Mouse (Mus musculus): ENCODE measurements around the gene Ncs1. TPM values are rescaled to one million over a fixed set of nuclear protein-coding genes. Genes with fewer than 3 reads are reported as not detected.

Gene Ncs1
- polyA plus RNA-seq, 1 experiment, result 3.5 TPM

- Histone ChIP-seq H3K4me1 (ENCODE audit: control insufficient read depth, insufficient read depth, low read length) (no peaks in the 10 kb centered on the region), H3K27ac (ENCODE audit: insufficient read depth, low read depth, low read length) (no peak overlapping the region), H3K36me3 (ENCODE audit: control insufficient read depth, insufficient read depth, low read length) (no peaks in the 10 kb centered on the region; the same call in 1 of the 2 replicates), H3K27me3 (replicated peaks; ENCODE audit: control insufficient read depth, insufficient read depth, low read length) (no peaks in the 10 kb centered on the region), H3K4me3 (ENCODE audit: insufficient read depth, low read depth, low read length) (no peak overlapping the region)
- 83% methylated on average over 3 of the region's 3 CpGs for WGBS
- DNase-seq, result no peak
- no peak for TF ChIP-seq POLR2A (IDR thresholded peaks at IDR 0.05; ENCODE audit: low read depth, low read length)
- TF ChIP-seq CTCF (conservative IDR thresholded peaks at IDR 0.05; ENCODE audit: insufficient read depth, insufficient read length, low read depth, low read length), result no peak
Observed at GRCm38 (mm10) chr2:31218611-31219010, 27.0 kb upstream of the Ncs1 start.

DNA sequence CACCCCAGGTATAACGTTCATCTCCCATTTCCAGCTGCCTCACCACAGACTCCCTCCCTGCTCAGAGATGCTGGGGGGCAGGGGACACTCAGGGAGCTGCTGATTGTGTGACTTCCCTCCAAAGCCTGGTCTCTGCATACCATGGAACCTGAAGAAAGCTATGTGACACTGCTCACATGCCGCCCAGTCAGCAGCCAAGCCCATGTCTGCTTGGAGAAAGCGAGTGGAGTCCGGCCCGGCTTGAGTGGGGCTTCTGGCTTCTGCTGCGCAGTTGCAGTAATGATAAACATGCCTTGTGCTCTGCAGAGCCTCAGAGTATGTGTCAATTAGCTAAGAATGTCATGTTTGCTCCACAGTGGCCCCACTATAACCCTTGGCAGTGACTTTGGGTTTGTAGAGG lies 26.2 kb upstream of the Ncs1 start:
- Histone ChIP-seq H3K4me3 (ENCODE audit: insufficient read depth, low read depth, low read length) (no peak overlapping the region), H3K4me1 (ENCODE audit: control insufficient read depth, insufficient read depth, low read length) (no peaks in the 10 kb centered on the region), H3K36me3 (ENCODE audit: control insufficient read depth, insufficient read depth, low read length) (no peaks in the 10 kb centered on the region; the same call in 1 of the 2 replicates), H3K27ac (ENCODE audit: insufficient read depth, low read depth, low read length) (no peak overlapping the region), H3K27me3 (replicated peaks; ENCODE audit: control insufficient read depth, insufficient read depth, low read length) (no peaks in the 10 kb centered on the region)
- no peak for DNase-seq
- WGBS, result 85% methylated on average over 6 of the region's 6 CpGs
- no peak for TF ChIP-seq POLR2A (IDR thresholded peaks at IDR 0.05; ENCODE audit: low read depth, low read length)
- no peak for TF ChIP-seq CTCF (conservative IDR thresholded peaks at IDR 0.05; ENCODE audit: insufficient read depth, insufficient read length, low read depth, low read length)

DNA sequence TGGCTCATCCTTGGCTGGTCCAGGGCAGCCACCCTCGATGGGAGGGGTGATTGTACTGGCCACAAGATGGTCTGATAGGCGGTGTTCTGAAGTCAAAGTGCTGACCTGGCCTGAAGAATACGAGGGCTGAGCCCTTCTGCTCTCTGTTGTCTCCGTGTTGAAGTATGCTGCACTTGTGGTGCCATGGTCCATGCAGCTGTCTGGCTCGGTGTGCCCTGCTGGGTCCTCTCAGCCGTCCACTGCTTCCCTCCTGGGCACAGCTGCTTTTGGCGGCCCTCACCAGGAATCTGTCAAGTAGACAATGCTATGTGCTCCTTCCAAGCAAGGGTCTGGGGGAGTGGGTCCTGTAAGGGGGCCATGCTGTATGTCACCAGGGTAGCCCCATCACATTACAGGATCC lies 24.8 kb upstream of the Ncs1 start:
- no peak overlapping the region for H3K27ac ChIP-seq (ENCODE audit: insufficient read depth, low read depth, low read length)
- no peak for TF ChIP-seq CTCF (conservative IDR thresholded peaks at IDR 0.05; ENCODE audit: insufficient read depth, insufficient read length, low read depth, low read length)
- no peak for TF ChIP-seq POLR2A (IDR thresholded peaks at IDR 0.05; ENCODE audit: low read depth, low read length)
- H3K4me1 ChIP-seq (ENCODE audit: control insufficient read depth, insufficient read depth, low read length), result no peaks in the 10 kb centered on the region
- DNase-seq, result no peak
- WGBS, result 52% methylated on average over 7 of the region's 7 CpGs
- no peak overlapping the region for H3K4me3 ChIP-seq (ENCODE audit: insufficient read depth, low read depth, low read length)
- no peaks in the 10 kb centered on the region for H3K36me3 ChIP-seq (ENCODE audit: control insufficient read depth, insufficient read depth, low read length)
- H3K27me3 ChIP-seq (replicated peaks; ENCODE audit: control insufficient read depth, insufficient read depth, low read length), result no peaks in the 10 kb centered on the region

DNA sequence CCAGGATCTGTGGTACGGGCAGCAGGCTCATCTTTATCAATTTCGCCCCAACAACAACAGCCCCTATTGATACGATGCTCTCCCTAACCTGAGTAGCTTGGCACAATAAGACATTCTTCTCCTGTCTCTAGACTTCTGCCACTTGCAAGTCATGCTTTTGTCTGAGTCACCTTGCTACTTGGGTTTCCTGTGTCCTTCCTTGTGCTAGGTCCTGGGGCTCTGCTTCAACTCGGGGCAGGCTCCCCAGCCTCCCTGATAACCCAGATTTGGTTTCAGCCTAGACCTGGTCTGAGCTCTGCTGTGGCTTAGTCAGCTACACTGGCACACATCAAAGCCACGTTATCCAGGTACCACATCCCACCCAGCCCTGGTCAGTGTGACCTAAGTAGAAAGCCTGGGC lies 24.0 kb upstream of the Ncs1 start:
- Histone ChIP-seq H3K4me3 (ENCODE audit: insufficient read depth, low read depth, low read length) (no peak overlapping the region), H3K27me3 (replicated peaks; ENCODE audit: control insufficient read depth, insufficient read depth, low read length) (no peaks in the 10 kb centered on the region), H3K4me1 (ENCODE audit: control insufficient read depth, insufficient read depth, low read length) (no peaks in the 10 kb centered on the region), H3K27ac (ENCODE audit: insufficient read depth, low read depth, low read length) (no peak overlapping the region), H3K36me3 (ENCODE audit: control insufficient read depth, insufficient read depth, low read length) (no peaks in the 10 kb centered on the region)
- DNase-seq, result no peak
- 70% methylated on average over 5 of the region's 5 CpGs for WGBS
- TF ChIP-seq CTCF (conservative IDR thresholded peaks at IDR 0.05; ENCODE audit: insufficient read depth, insufficient read length, low read depth, low read length) (no peak), POLR2A (IDR thresholded peaks at IDR 0.05; ENCODE audit: low read depth, low read length) (no peak)

- Histone ChIP-seq H3K27ac (ENCODE audit: insufficient read depth, low read depth, low read length) (no peak overlapping the region), H3K4me1 (ENCODE audit: control insufficient read depth, insufficient read depth, low read length) (no peaks in the 10 kb centered on the region), H3K36me3 (ENCODE audit: control insufficient read depth, insufficient read depth, low read length) (no peaks in the 10 kb centered on the region), H3K4me3 (ENCODE audit: insufficient read depth, low read depth, low read length) (no peak overlapping the region), H3K27me3 (replicated peaks; ENCODE audit: control insufficient read depth, insufficient read depth, low read length) (no peaks in the 10 kb centered on the region)
- TF ChIP-seq POLR2A (IDR thresholded peaks at IDR 0.05; ENCODE audit: low read depth, low read length) (no peak), CTCF (conservative IDR thresholded peaks at IDR 0.05; ENCODE audit: insufficient read depth, insufficient read length, low read depth, low read length) (0 out of 2 replicates have a peak, but pooled peaks have one; percentile 7)
- 50% methylated on average over 1 of the region's 1 CpGs for WGBS
- DNase-seq, result peak; percentile 19
Observed at GRCm38 (mm10) chr2:31228768-31229311, 16.8 kb upstream of the Ncs1 start.

DNA sequence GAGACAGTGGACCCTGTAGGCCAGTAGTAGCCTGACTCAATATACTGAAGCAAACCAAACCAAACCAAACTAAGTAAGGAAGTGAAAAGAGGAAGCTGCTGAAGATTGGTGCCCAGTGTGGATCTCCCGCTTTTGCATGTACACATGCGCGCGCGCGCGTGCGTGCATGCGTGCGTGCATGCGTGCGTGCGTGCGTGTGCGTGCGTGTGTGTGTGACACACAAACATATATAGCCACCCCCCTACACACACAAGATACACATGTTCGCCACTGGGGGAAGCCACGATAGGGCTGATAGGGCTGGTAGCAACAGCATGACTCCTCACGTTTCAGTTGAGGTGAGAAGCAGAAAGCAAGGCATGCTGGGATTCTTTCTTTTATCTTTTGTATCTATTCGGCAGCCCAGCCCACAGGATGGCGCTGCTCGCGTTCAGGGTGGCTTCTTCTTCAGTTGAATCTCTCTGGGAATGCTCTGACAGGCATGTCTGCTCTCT lies 6.4 kb upstream of the Ncs1 start:
- H3K4me1 ChIP-seq (ENCODE audit: control insufficient read depth, insufficient read depth, low read length), result no peaks in the 10 kb centered on the region
- TF ChIP-seq POLR2A (IDR thresholded peaks at IDR 0.05; ENCODE audit: low read depth, low read length) (no peak), CTCF (conservative IDR thresholded peaks at IDR 0.05; ENCODE audit: insufficient read depth, insufficient read length, low read depth, low read length) (peak; percentile 52; the same call in 1 of the 2 replicates)
- H3K36me3 ChIP-seq (ENCODE audit: control insufficient read depth, insufficient read depth, low read length), result no peaks in the 10 kb centered on the region
- peak overlapping the region; percentile 16; the same call in 1 of the 2 replicates for H3K4me3 ChIP-seq (ENCODE audit: insufficient read depth, low read depth, low read length)
- H3K27ac ChIP-seq (ENCODE audit: insufficient read depth, low read depth, low read length), result no peak overlapping the region
- WGBS, result 40% methylated on average over 23 of the region's 23 CpGs
- peak; percentile 47 for DNase-seq
- no peaks in the 10 kb centered on the region for H3K27me3 ChIP-seq (replicated peaks; ENCODE audit: control insufficient read depth, insufficient read depth, low read length)

- no peak for TF ChIP-seq POLR2A (IDR thresholded peaks at IDR 0.05; ENCODE audit: low read depth, low read length)
- no peak for TF ChIP-seq CTCF (conservative IDR thresholded peaks at IDR 0.05; ENCODE audit: insufficient read depth, insufficient read length, low read depth, low read length)
- Histone ChIP-seq H3K27me3 (replicated peaks; ENCODE audit: control insufficient read depth, insufficient read depth, low read length) (no peaks in the 10 kb centered on the region), H3K4me3 (ENCODE audit: insufficient read depth, low read depth, low read length) (no peak overlapping the region), H3K4me1 (ENCODE audit: control insufficient read depth, insufficient read depth, low read length) (no peaks in the 10 kb centered on the region), H3K27ac (ENCODE audit: insufficient read depth, low read depth, low read length) (no peak overlapping the region), H3K36me3 (ENCODE audit: control insufficient read depth, insufficient read depth, low read length) (no peaks in the 10 kb centered on the region)
- no peak for DNase-seq
- 73% methylated on average over 6 of the region's 6 CpGs for WGBS
Observed at GRCm38 (mm10) chr2:31239833-31240232, 5.8 kb upstream of the Ncs1 start.
